Mouse (Mus musculus): ENCODE measurements around the gene Asb7. TPM values are rescaled to one million over a fixed set of nuclear protein-coding genes. Genes with fewer than 3 reads are reported as not detected.

Asb7 gene
- total RNA-seq, 1 experiment: 10.9 TPM

- TF ChIP-seq MAFK (IDR thresholded peaks at IDR 0.05; ENCODE audit: insufficient read depth, low read depth, low read length) (no peak), ZC3H11A (IDR thresholded peaks at IDR 0.05; ENCODE audit: borderline replicate concordance, low read depth, low read length) (no peak), CHD2 (IDR thresholded peaks at IDR 0.05; ENCODE audit: low read depth, low read length) (no peak), HCFC1 (IDR thresholded peaks at IDR 0.05; ENCODE audit: borderline replicate concordance, insufficient read depth, low read length) (no peak), ZNF384 (IDR thresholded peaks at IDR 0.05; ENCODE audit: low read depth, low read length) (no peak)
- peaks cover 2% of the 10 kb centered on the region in 2 experiments; a peak in 1 of 4 replicates for H3K4me1 ChIP-seq (ENCODE audit: control insufficient read depth in 2 of 2, insufficient read depth in 2 of 2, low read length in 2 of 2, poor library complexity in 1 of 2)
- no peak for DNase-seq (ENCODE audit: low read depth, low spot score)
- H3K9ac ChIP-seq (ENCODE audit: insufficient read depth, low read depth, low read length, poor library complexity, severe bottlenecking): no peak overlapping the region
- peaks cover 5% of the 10 kb centered on the region; the same call in 1 of the 2 replicates for H3K36me3 ChIP-seq (ENCODE audit: control insufficient read depth, insufficient read depth, low read length, poor library complexity, severe bottlenecking)
- H3K27ac ChIP-seq (ENCODE audit: insufficient read depth, low read depth, low read length, poor library complexity, severe bottlenecking): no peak overlapping the region
- no peaks in the 10 kb centered on the region for H3K9me3 ChIP-seq (ENCODE audit: control insufficient read depth, insufficient read depth, low read depth, low read length)
- no peak overlapping the region for H3K4me3 ChIP-seq (ENCODE audit: insufficient read depth in 1 of 2, low read depth in 1 of 2, low read length in 2 of 2, poor library complexity in 1 of 2, severe bottlenecking in 1 of 2)
- in situ Hi-C loops (cut with MboI; ENCODE audit: low sequenced_read_pairs in 2 of 2, unreplicated experiment in 2 of 2): loop anchor here (5.0 to 25.0 kb wide), 5 partner anchors 231 to 551 kb away; partner anchors contain the start of gene Chsy1 (in 1 of the 2)
Measured at GRCm38 (mm10) chr7:66663548-66663947, 25.8 kb downstream of the Asb7 start.

GRCm38 (mm10) chr7:66661572-66661971 lies 27.8 kb downstream of the Asb7 start:
- no peak overlapping the region for H3K9ac ChIP-seq (ENCODE audit: insufficient read depth, low read depth, low read length, poor library complexity, severe bottlenecking)
- in situ Hi-C loops (cut with MboI; ENCODE audit: low sequenced_read_pairs in 2 of 2, unreplicated experiment in 2 of 2): loop anchor here (5.0 to 25.0 kb wide), 5 partner anchors 229 to 549 kb away; partner anchors contain the start of gene Chsy1 (in 1 of the 2)
- H3K4me1 ChIP-seq (ENCODE audit: control insufficient read depth in 2 of 2, insufficient read depth in 2 of 2, low read length in 2 of 2, poor library complexity in 1 of 2): peaks cover 2% of the 10 kb centered on the region in 2 experiments; a peak in 1 of 4 replicates
- TF ChIP-seq MAFK (IDR thresholded peaks at IDR 0.05; ENCODE audit: insufficient read depth, low read depth, low read length) (no peak), HCFC1 (IDR thresholded peaks at IDR 0.05; ENCODE audit: borderline replicate concordance, insufficient read depth, low read length) (no peak), ZNF384 (IDR thresholded peaks at IDR 0.05; ENCODE audit: low read depth, low read length) (no peak), ZC3H11A (IDR thresholded peaks at IDR 0.05; ENCODE audit: borderline replicate concordance, low read depth, low read length) (peak; percentile 54; the same call in 1 of the 2 replicates), CHD2 (IDR thresholded peaks at IDR 0.05; ENCODE audit: low read depth, low read length) (no peak)
- H3K36me3 ChIP-seq (ENCODE audit: control insufficient read depth, insufficient read depth, low read length, poor library complexity, severe bottlenecking): peaks cover 8% of the 10 kb centered on the region; the same call in 1 of the 2 replicates
- peak overlapping the region; percentile 26 to 32; a peak in 2 of 4 replicates for H3K4me3 ChIP-seq (ENCODE audit: insufficient read depth in 1 of 2, low read depth in 1 of 2, low read length in 2 of 2, poor library complexity in 1 of 2, severe bottlenecking in 1 of 2)
- H3K9me3 ChIP-seq (ENCODE audit: control insufficient read depth, insufficient read depth, low read depth, low read length): no peaks in the 10 kb centered on the region
- no peak overlapping the region for H3K27ac ChIP-seq (ENCODE audit: insufficient read depth, low read depth, low read length, poor library complexity, severe bottlenecking)
- peak; percentile 67 for DNase-seq (ENCODE audit: low read depth, low spot score)

- H3K4me3 ChIP-seq (ENCODE audit: insufficient read depth in 1 of 2, low read depth in 1 of 2, low read length in 2 of 2, poor library complexity in 1 of 2, severe bottlenecking in 1 of 2): no peak overlapping the region
- DNase-seq (ENCODE audit: low read depth, low spot score): no peak
- peaks cover 2% of the 10 kb centered on the region in 2 experiments; a peak in 1 of 4 replicates for H3K4me1 ChIP-seq (ENCODE audit: control insufficient read depth in 2 of 2, insufficient read depth in 2 of 2, low read length in 2 of 2, poor library complexity in 1 of 2)
- in situ Hi-C loops (cut with MboI; ENCODE audit: low sequenced_read_pairs in 2 of 2, unreplicated experiment in 2 of 2): loop anchor here (5.0 to 25.0 kb wide), 5 partner anchors 229 to 549 kb away; partner anchors contain the start of gene Chsy1 (in 1 of the 2)
- H3K27ac ChIP-seq (ENCODE audit: insufficient read depth, low read depth, low read length, poor library complexity, severe bottlenecking): no peak overlapping the region
- no peak overlapping the region for H3K9ac ChIP-seq (ENCODE audit: insufficient read depth, low read depth, low read length, poor library complexity, severe bottlenecking)
- no peak for TF ChIP-seq HCFC1 (IDR thresholded peaks at IDR 0.05; ENCODE audit: borderline replicate concordance, insufficient read depth, low read length)
- no peak for TF ChIP-seq CHD2 (IDR thresholded peaks at IDR 0.05; ENCODE audit: low read depth, low read length)
- no peak for TF ChIP-seq MAFK (IDR thresholded peaks at IDR 0.05; ENCODE audit: insufficient read depth, low read depth, low read length)
- no peak for TF ChIP-seq ZC3H11A (IDR thresholded peaks at IDR 0.05; ENCODE audit: borderline replicate concordance, low read depth, low read length)
- peaks cover 8% of the 10 kb centered on the region; the same call in 1 of the 2 replicates for H3K36me3 ChIP-seq (ENCODE audit: control insufficient read depth, insufficient read depth, low read length, poor library complexity, severe bottlenecking)
- no peaks in the 10 kb centered on the region for H3K9me3 ChIP-seq (ENCODE audit: control insufficient read depth, insufficient read depth, low read depth, low read length)
Measured at GRCm38 (mm10) chr7:66660972-66661371, 28.4 kb downstream of the Asb7 start.

DNA sequence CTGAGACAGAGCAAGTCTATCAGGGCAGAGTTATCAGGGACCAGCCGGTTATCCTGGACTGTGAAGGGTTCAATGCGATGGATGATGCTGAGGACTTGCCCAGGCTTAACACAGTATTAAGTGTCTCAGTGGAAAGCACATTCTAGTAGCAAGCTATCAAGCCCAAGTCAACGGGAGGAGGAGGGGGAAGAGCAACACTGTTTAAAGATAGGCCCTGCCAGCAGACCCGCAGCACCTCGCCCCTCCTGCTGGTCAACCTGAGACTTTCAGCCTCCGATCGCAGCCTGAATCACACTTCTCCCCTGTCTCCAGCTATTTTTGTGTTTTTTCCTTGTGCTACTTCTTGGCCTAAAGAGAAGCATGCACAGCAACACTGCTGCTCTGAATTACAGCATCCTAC lies 29.1 kb downstream of the Asb7 start:
- no peaks in the 10 kb centered on the region for H3K9me3 ChIP-seq (ENCODE audit: control insufficient read depth, insufficient read depth, low read depth, low read length)
- H3K9ac ChIP-seq (ENCODE audit: insufficient read depth, low read depth, low read length, poor library complexity, severe bottlenecking): peak overlapping the region; percentile 30
- H3K4me1 ChIP-seq (ENCODE audit: control insufficient read depth in 2 of 2, insufficient read depth in 2 of 2, low read length in 2 of 2, poor library complexity in 1 of 2): peaks cover 2% of the 10 kb centered on the region in 2 experiments; a peak in 1 of 4 replicates
- no peak overlapping the region for H3K4me3 ChIP-seq (ENCODE audit: insufficient read depth in 1 of 2, low read depth in 1 of 2, low read length in 2 of 2, poor library complexity in 1 of 2, severe bottlenecking in 1 of 2)
- H3K27ac ChIP-seq (ENCODE audit: insufficient read depth, low read depth, low read length, poor library complexity, severe bottlenecking): 0 out of 2 replicates have a peak overlapping the region, but pooled peaks have one; percentile 19
- H3K36me3 ChIP-seq (ENCODE audit: control insufficient read depth, insufficient read depth, low read length, poor library complexity, severe bottlenecking): peaks cover 8% of the 10 kb centered on the region; the same call in 1 of the 2 replicates
- in situ Hi-C loops (cut with MboI; ENCODE audit: low sequenced_read_pairs in 2 of 2, unreplicated experiment in 2 of 2): loop anchor here (5.0 to 25.0 kb wide), 5 partner anchors 228 to 548 kb away; partner anchors contain the start of gene Chsy1 (in 1 of the 2)
- peak; percentile 22 for DNase-seq (ENCODE audit: low read depth, low spot score)
- no peak for TF ChIP-seq MAFK (IDR thresholded peaks at IDR 0.05; ENCODE audit: insufficient read depth, low read depth, low read length)
- TF ChIP-seq ZNF384 (IDR thresholded peaks at IDR 0.05; ENCODE audit: low read depth, low read length): no peak
- no peak for TF ChIP-seq ZC3H11A (IDR thresholded peaks at IDR 0.05; ENCODE audit: borderline replicate concordance, low read depth, low read length)
- no peak for TF ChIP-seq HCFC1 (IDR thresholded peaks at IDR 0.05; ENCODE audit: borderline replicate concordance, insufficient read depth, low read length)
- TF ChIP-seq CHD2 (IDR thresholded peaks at IDR 0.05; ENCODE audit: low read depth, low read length): no peak

All from ES-E14 (cell line).